Comparison of ENCODE assay signal across 9 mouse cellular contexts in genomic region chr7:4431548-4431947, GRCm38 (mm10). TPM values are rescaled to one million over a fixed set of nuclear protein-coding genes. Genes with fewer than 3 reads are reported as not detected.
DNase-seq lines count a peak whose midpoint lies in the region; ATAC-seq and TF ChIP-seq lines count a peak whose summit lies in the region.
"Had no signal": no experiment of that assay in that cellular context is flagged by ENCODE, and none has a peak within 500 bp of the region (broad histone marks: within the 10 kb centered on the region; RNA-seq: fewer than 3 reads in every experiment).

No protein-coding gene starts in this region.

- intact Hi-C loops in gastrocnemius, postnatal 36 days (cut with DNase I): no loop called here

- ATAC-seq in forebrain, embryonic 11.5 days (replicated peaks; ENCODE audit: low FRiP score): no peak
- no peak for ATAC-seq in forebrain, embryonic 15.5 days (replicated peaks)

- no peak overlapping the region for H3K4me3 ChIP-seq in forebrain, embryonic 11.5 days (ENCODE audit: low read depth, low read length)
- H3K4me3 ChIP-seq in forebrain, embryonic 15.5 days: no peak overlapping the region
- no peak overlapping the region for H3K4me3 ChIP-seq in E14TG2a.4 (replicated peaks; ENCODE audit: low read length)
- H3K4me3 ChIP-seq in testis, adult 2 months (ENCODE audit: control insufficient read depth, low read depth, low read length): no peak overlapping the region
- H3K4me3 ChIP-seq: midbrain, embryonic 12.5 days had no signal

- H3K4me2 ChIP-seq in forebrain, embryonic 11.5 days (ENCODE audit: low read depth, low read length, severe bottlenecking): no peak overlapping the region
- no peak overlapping the region for H3K4me2 ChIP-seq in forebrain, embryonic 15.5 days (replicated peaks)
- H3K4me2 ChIP-seq: midbrain, embryonic 12.5 days had no signal

- no peak for TF ChIP-seq POLR2A in testis, adult 2 months (IDR thresholded peaks at IDR 0.05; ENCODE audit: control insufficient read depth, low read depth, low read length)

- DNase-seq in forebrain, embryonic 11.5 days (ENCODE audit: low spot score): peak; percentile 89
- DNase-seq in brain, embryonic 18.5 days (ENCODE audit: low read depth, low spot score): peak; percentile 24
- DNase-seq in gastrocnemius, postnatal 36 days: peak; percentile 57 to 65
- DNase-seq in layer of hippocampus, postnatal 14 days (ENCODE audit: low spot score in 2 of 2): peak; percentile 51 to 66
- DNase-seq in mesoderm, embryonic 11.5 days (ENCODE audit: low read depth, low spot score): peak; percentile 79

- H3K27me3 ChIP-seq in forebrain, embryonic 11.5 days (ENCODE audit: control insufficient read depth, insufficient read depth, low read length): no peaks in the 10 kb centered on the region
- no peaks in the 10 kb centered on the region for H3K27me3 ChIP-seq in forebrain, embryonic 15.5 days
- no peaks in the 10 kb centered on the region for H3K27me3 ChIP-seq in E14TG2a.4 (ENCODE audit: insufficient read depth, low read length)
- H3K27me3 ChIP-seq in testis, adult 2 months (ENCODE audit: control insufficient read depth, insufficient read depth, low read length): no peaks in the 10 kb centered on the region
- H3K27me3 ChIP-seq: midbrain, embryonic 12.5 days had no signal

- peak; percentile 88 for TF ChIP-seq CTCF in E14TG2a.4 (conservative IDR thresholded peaks at IDR 0.05; ENCODE audit: low read length)
- peak; percentile 62; the same call in 1 of the 2 replicates for TF ChIP-seq CTCF in testis, adult 2 months (IDR thresholded peaks at IDR 0.05; ENCODE audit: control insufficient read depth, insufficient read depth, insufficient replicate concordance, low read depth, low read length)

- H3K27ac ChIP-seq in forebrain, embryonic 11.5 days (ENCODE audit: low read depth, low read length): no peak overlapping the region
- H3K27ac ChIP-seq in forebrain, embryonic 15.5 days (replicated peaks): no peak overlapping the region
- no peak overlapping the region for H3K27ac ChIP-seq in testis, adult 2 months (ENCODE audit: control insufficient read depth, insufficient read depth, low read depth, low read length)
- H3K27ac ChIP-seq: midbrain, embryonic 12.5 days had no signal

- 80% methylated on average over 6 of the region's 6 CpGs for WGBS in forebrain, embryonic 11.5 days
- 82% methylated on average over 6 of the region's 6 CpGs for WGBS in forebrain, embryonic 15.5 days

- no peak overlapping the region for H3K9ac ChIP-seq in forebrain, embryonic 11.5 days (ENCODE audit: low read length)
- no peak overlapping the region for H3K9ac ChIP-seq in forebrain, embryonic 15.5 days (replicated peaks)
- H3K9ac ChIP-seq: midbrain, embryonic 12.5 days had no signal

- no peaks in the 10 kb centered on the region for H3K4me1 ChIP-seq in forebrain, embryonic 11.5 days (replicated peaks; ENCODE audit: control insufficient read depth, insufficient read depth, low read length)
- H3K4me1 ChIP-seq in forebrain, embryonic 15.5 days: no peaks in the 10 kb centered on the region
- no peaks in the 10 kb centered on the region for H3K4me1 ChIP-seq in E14TG2a.4 (replicated peaks; ENCODE audit: low read depth, low read length)
- H3K4me1 ChIP-seq in testis, adult 2 months (ENCODE audit: control insufficient read depth, insufficient read depth, low read length): no peaks in the 10 kb centered on the region
- H3K4me1 ChIP-seq: midbrain, embryonic 12.5 days had no signal

- no peaks in the 10 kb centered on the region for H3K9me3 ChIP-seq in forebrain, embryonic 11.5 days (ENCODE audit: control insufficient read depth, low read length)
- H3K9me3 ChIP-seq in forebrain, embryonic 15.5 days: no peaks in the 10 kb centered on the region
- H3K9me3 ChIP-seq in E14TG2a.4 (ENCODE audit: low read length): peaks cover 11% of the 10 kb centered on the region
- H3K9me3 ChIP-seq: midbrain, embryonic 12.5 days had no signal

- H3K36me3 ChIP-seq in forebrain, embryonic 11.5 days (ENCODE audit: control insufficient read depth, insufficient read depth, low read length): no peaks in the 10 kb centered on the region; the same call in 1 of the 2 replicates
- peaks cover 81% of the 10 kb centered on the region for H3K36me3 ChIP-seq in forebrain, embryonic 15.5 days
- H3K36me3 ChIP-seq in E14TG2a.4 (ENCODE audit: insufficient read depth, low read length): peaks cover 98% of the 10 kb centered on the region
- H3K36me3 ChIP-seq in testis, adult 2 months (ENCODE audit: control insufficient read depth, insufficient read depth, low read length): no peaks in the 10 kb centered on the region

RNA-seq across cellular contexts. Expression of gene Rdh13, which starts 13.9 kb away (rescaled TPM):
- polyA plus RNA-seq in forebrain, embryonic 11.5 days (2014; fragmentation: Nextera tagmentation; extraction: Ambion mirVana): 28.4 and 31.0 TPM in 2 replicates
- 34.8 and 37.3 TPM in 2 replicates for polyA plus RNA-seq in forebrain, embryonic 15.5 days (2015; fragmentation: Nextera tagmentation; extraction: Ambion mirVana)
- total RNA-seq in gastrocnemius, postnatal 36 days (2021): 10 to 100 TPM; 13.4 to 15.4 TPM
- 10 to 100 TPM; 25.5 to 30.2 TPM for total RNA-seq in layer of hippocampus, postnatal 14 days (2021)
- 2.5 and 4.0 TPM in 2 replicates for polyA plus RNA-seq in testis, adult 2 months (2012; rRNA removed)

RNA-seq across cellular contexts. Expression of gene Eps8l1, which starts 28.9 kb away (rescaled TPM):
- 3.3 and 3.8 TPM in 2 replicates for polyA plus RNA-seq in forebrain, embryonic 11.5 days (2014; fragmentation: Nextera tagmentation; extraction: Ambion mirVana)
- polyA plus RNA-seq in forebrain, embryonic 15.5 days (2015; fragmentation: Nextera tagmentation; extraction: Ambion mirVana): 7.0 TPM in 2 replicates
- 1 to 10 TPM in 1 of 2 experiments, under 1 TPM in 1; 0.59 to 1.5 TPM for total RNA-seq in gastrocnemius, postnatal 36 days (2021)
- total RNA-seq in layer of hippocampus, postnatal 14 days (2021): 1 to 10 TPM; 2.8 to 4.7 TPM
- 0.10 and 1.3 TPM in 2 replicates for polyA plus RNA-seq in testis, adult 2 months (2012; rRNA removed)

RNA-seq across cellular contexts. Expression of gene Gp6, which starts 34.0 kb away (rescaled TPM):
- polyA plus RNA-seq in forebrain, embryonic 11.5 days (2014; fragmentation: Nextera tagmentation; extraction: Ambion mirVana): 0.28 and 1.0 TPM in 2 replicates
- 0.06 TPM in 1 of 2 replicates, not detected in the other for polyA plus RNA-seq in forebrain, embryonic 15.5 days (2015; fragmentation: Nextera tagmentation; extraction: Ambion mirVana)
- total RNA-seq in gastrocnemius, postnatal 36 days (2021): not detected
- not detected for total RNA-seq in layer of hippocampus, postnatal 14 days (2021)
- polyA plus RNA-seq in testis, adult 2 months (2012; rRNA removed): 0.13 and 0.17 TPM in 2 replicates

Comparison
In these comparisons a context has a peak if more than half of its experiments do, and no peak if none do; other contexts are left out.
1. DNase-seq: peak in every context shown above with its lines; median percentile 89 in forebrain, embryonic 11.5 days; 79 in mesoderm, embryonic 11.5 days; 61 in gastrocnemius, postnatal 36 days; 58 in layer of hippocampus, postnatal 14 days; 24 in brain, embryonic 18.5 days.